Mouse (Mus musculus) kidney, adult 2 months (tissue): Measurements from ENCODE around the gene Tubgcp3.
"Not testable (repeated sequence)": the region's sequence is repeated elsewhere in the genome, so short reads cannot be mapped to it uniquely, and the experiment has no call there.

ENCODE experiments used
- CTCF ChIP-seq: fragments of 200-500 bp; conservative IDR thresholded peaks from 2 replicates; pipeline ENCODE4 v1.5.1; 2011; ENCODE audit warnings: low read depth, mild to moderate bottlenecking, control low read depth, low read length, moderate library complexity, mixed read lengths; ENCODE audit not compliant: insufficient read depth, insufficient read length
- POLR2A ChIP-seq: fragments of 200-500 bp; IDR thresholded peaks from one replicate; pipeline ENCODE4 v1.6.1; 2011; ENCODE audit warnings: low read depth, low read length, control low read depth

- TF ChIP-seq CTCF, POLR2A: not testable (repeated sequence)
Observed at GRCm38 (mm10) chr8:12666530-12666929, 5.5 kb downstream of the Tubgcp3 start.
